Mouse (Mus musculus): ENCODE data around the gene Mecp2. TPM values are rescaled to one million over a fixed set of nuclear protein-coding genes. Genes with fewer than 3 reads are reported as not detected.
"Not testable (repeated sequence)": the region's sequence is repeated elsewhere in the genome, so short reads cannot be mapped to it uniquely, and the experiment has no call there.

Gene Mecp2
- 10 to 100 TPM; 19.9 to 20.2 TPM for polyA plus RNA-seq (2017; shearing (Covaris generic))

DNA sequence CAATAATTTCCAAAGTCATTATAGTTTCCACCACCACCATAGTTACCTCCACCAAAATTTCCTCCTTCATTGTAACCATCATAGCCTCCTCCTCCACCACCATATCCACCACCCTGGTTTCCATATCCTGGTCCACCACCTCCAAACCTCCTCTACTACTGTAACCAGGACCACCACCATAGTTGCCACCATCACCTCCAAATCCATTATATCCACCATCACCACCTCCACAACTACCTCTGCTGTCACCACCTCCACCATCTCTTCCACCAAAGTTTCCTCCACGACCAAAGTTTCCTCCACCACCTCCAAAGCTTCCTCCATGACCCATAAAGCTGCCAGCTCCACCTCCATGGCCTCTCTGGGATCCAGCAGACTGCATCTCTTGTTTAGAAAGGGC is at the start of gene Mecp2:
Mecp2 (minus strand) TSS at position 101 of the 400 bp plus-strand sequence.
- ATAC-seq: not testable (repeated sequence)

- ATAC-seq: no peak
These were observed 41.8 kb upstream of the Mecp2 start, which contains the start of gene Tktl1 for GRCm38 (mm10) chrX:74176959-74177358. Gene Tktl1, plus strand, starts transcription at chrX:74177259.

DNA sequence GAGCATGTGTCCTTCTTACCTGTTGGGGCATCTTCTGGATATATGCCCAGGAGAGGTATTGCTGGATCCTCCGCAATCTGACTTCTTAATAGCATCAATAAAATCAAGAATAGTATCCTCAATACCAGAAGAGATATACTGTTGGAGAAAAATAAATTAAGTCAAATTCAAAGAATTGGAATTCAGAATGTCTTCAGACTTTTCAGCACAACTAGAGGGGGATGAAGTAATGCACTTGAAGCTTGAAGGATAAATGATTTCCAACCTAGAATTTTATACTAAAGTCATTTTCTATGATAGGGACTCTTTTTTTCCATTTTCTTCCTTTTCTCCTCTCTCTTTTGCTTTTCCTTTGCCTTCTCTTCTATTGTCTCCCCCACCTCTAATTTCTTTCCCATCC is 32.6 kb upstream of the Mecp2 start, which contains the start of gene Tex28:
Tex28 (minus strand) TSS at position 101 of the 400 bp plus-strand sequence.
- ATAC-seq: no peak

DNA sequence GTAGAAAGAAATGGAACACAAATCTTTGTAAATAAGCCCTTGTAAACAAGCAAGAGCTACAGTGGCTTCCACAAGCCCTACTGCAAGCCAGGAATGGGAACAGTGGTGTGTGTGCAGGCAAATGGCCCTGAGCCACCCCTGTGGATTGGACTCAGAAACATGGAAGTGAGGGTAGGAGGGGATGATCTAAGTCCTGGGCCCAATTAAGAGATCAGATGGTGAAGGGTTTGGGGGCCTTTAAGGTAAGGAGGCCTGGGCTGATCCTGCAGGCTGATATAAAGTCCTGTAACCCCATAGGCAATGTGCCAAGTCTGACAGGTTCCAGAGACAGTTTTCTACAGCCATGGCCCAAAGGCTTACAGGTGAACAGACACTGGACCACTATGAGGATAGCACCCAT is 8.0 kb downstream of the Mecp2 start, which contains the start of gene Opn1mw:
Opn1mw (plus strand) TSS at position 301 of the 400 bp plus-strand sequence.
- no peak for ATAC-seq

DNA sequence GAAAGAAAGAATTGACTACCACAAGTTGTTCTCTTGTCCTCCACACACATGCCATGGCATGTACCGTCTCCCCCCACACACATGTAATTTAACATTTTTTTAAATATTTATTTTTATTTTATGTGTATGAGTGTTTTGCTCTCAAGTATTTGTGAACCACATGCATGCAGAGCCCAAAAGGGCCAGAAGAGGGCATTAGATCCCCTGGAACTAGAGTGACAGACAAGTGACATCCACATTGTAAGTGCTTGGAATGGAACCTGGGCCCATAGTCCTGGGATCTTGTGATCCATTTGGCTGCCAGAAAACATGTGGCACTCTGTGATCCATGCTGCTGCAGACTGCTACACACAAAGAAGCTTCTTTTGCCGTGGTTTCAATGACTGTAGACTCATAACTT is 10.2 kb downstream of the Mecp2 start:
- ATAC-seq: no peak

DNA sequence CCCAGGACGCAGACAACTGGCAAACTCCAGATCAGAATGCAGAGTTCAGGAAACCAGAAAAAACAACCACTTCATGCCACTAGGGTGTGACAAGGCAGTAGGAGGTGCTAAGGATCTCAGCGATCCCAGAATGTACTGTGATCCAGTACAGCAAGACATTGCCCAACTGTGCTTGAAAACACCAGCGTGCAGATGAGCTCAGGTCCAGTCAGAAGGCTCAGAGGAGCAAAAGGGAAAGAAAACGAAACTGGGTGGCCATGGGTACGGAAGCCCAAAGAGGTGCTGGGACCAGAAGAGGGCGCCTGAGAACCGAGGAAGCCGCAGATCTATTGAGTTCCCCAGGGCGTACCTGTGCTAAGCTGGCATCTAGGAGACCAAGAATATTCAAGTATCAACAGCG is 19.7 kb downstream of the Mecp2 start:
- ATAC-seq: peak; percentile 97

- no peak for ATAC-seq
These were observed 21.1 kb downstream of the Mecp2 start for GRCm38 (mm10) chrX:74114036-74114435.

DNA sequence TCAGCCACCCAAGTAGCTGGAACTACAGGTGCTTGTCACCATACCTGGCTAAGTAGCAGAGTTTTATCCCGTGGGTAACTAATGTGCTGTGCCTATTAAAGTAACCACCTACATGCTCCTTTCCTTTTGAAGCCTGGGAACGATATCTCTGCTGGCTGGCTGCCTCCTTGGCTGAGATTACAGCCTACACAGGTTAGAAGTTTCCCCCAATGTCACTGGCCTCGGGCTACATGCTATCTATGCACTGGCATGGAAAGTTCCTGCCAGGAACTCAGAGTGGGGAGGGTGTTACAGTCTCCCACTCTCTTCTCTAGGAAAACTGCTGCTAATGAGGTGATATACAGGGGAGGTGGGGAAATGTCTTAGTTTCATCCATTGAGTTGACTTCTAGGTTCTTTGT is 26.4 kb downstream of the Mecp2 start:
- no peak for ATAC-seq

GRCm38 (mm10) chrX:74105916-74106315 is 29.2 kb downstream of the Mecp2 start:
- ATAC-seq: no peak

DNA sequence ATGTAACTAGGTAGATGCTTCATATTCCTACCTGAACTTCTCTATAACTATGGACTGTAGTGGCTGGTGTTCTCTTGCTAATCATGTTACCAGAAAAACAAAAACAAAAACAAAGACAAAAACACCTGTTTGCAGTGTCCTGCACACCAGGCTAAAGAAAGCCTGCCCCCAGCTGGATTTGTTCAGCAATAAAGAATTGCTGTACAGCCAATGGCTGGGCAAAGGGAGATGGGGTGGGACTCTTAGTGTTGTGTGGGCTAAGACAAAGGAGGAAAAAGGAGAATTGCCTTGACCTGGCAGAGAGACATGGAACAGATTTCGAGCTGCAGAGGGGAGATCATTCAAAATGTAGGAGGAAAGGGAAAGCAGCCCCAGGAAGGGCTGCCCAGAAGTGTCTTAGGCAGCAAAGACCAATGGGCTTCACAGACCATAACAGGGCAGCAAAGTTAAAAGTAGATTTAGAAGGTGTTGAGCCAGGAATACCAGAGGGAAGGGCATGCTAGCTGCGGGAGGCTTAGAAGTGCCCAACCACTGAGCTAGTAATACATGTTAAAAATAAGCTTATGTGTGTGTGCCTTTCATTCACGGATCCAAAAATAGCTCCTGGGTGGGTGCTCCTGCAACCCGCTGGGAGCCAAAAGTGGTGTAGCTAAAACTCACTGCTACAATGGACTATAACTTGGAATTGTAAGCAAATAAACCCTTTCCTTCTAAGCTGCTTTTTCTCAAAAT is 31.5 kb downstream of the Mecp2 start:
- no peak for ATAC-seq

DNA sequence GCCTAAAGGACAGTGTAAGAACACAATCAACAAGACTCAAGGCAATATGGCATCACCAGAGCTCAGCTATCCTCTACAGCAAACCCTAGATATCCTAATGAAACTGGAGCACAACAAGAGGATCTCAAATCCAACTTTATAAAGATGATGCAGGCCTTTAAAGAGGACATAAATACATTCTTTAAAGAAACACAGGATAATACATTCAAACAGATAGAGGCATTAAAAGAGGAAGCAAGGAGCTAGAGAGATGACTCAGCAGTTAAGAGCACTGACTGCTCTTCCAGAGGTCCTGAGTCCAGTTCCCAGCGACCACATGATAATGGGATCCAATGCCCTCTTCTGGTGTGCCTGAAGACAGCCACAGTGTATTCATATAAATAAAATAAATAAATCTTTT is 40.0 kb downstream of the Mecp2 start:
- ATAC-seq: no peak

GRCm38 (mm10) chrX:74085601-74086038 is 49.5 kb downstream of the Mecp2 start:
- peak; percentile 98 for ATAC-seq

DNA sequence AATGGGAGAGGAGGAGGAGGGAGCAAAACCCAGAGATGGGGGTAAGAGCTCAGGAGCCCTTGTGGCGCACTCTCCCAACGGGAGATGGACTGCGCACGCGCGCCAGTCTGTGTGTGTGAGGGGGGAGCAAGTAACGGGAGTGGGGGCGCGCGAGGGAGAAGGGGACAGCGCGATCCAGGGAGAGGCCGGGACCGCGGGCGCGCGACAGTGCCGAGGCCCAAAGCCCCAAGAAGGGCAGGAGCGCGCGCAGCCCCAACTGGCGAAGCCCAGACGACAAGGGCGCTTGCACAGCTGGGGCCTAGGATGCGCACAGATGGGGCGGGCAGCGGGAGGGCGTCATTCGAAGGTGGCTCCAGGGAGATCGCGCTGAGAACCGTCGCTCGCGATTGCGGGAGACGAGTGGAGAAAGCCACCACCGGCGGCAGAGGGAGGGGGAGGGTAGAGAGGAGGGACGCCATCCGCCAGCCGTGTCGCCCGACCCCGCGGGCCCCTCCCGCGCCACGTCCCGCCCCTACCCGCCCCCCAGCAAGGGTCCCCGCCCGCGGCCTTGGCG is 50.1 kb downstream of the Mecp2 start:
- ATAC-seq: peak; percentile 16

DNA sequence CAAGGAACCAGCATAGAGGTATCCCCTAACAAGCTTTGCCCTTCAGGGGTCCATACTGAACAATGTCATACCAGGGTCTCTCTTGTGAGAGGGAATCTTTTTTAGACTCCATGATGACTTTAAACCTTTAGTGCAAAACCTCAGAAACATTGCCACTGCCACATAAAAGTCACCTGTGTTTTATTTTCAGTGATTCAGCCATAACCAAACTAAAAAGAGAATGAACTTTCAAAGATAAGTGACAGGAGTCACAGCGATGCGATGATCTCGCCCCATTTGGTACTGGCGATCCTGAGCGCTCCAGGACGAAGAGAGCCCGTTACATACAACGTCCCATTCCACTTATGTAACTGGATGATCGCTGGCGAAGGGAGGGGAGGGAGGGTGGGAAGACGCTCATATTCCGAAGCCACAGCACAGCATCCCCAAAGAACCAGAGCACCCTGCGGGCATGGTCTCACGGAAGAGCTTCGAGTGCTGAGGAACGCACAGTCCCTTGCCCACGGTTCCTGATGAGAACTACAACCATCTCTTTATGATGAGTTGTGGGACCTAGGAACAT is 50.8 kb downstream of the Mecp2 start:
- ATAC-seq: no peak

GRCm38 (mm10) chrX:74070794-74071193 is 64.4 kb downstream of the Mecp2 start:
- no peak for ATAC-seq

- ATAC-seq: no peak
These were observed 67.3 kb downstream of the Mecp2 start for GRCm38 (mm10) chrX:74067891-74068290.

DNA sequence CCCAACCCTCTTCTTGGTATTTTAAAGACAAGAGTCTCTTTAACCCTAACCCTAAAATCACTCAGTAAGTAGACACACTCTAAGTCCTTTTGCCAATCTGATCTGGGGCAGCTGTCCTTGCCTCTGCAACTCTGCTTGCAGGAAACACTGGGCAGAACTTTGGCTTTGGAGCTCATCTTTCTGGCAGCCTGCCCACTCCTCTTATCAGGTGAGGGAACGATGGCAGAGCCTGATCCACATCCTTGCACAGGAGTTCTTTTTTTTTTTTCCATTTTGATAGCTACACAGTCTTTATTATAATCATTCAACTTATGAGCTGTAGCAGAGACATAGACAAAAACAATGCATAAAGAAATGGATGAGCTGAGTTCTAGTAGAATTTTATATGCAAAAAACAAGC is 90.1 kb downstream of the Mecp2 start:
- ATAC-seq: no peak

DNA sequence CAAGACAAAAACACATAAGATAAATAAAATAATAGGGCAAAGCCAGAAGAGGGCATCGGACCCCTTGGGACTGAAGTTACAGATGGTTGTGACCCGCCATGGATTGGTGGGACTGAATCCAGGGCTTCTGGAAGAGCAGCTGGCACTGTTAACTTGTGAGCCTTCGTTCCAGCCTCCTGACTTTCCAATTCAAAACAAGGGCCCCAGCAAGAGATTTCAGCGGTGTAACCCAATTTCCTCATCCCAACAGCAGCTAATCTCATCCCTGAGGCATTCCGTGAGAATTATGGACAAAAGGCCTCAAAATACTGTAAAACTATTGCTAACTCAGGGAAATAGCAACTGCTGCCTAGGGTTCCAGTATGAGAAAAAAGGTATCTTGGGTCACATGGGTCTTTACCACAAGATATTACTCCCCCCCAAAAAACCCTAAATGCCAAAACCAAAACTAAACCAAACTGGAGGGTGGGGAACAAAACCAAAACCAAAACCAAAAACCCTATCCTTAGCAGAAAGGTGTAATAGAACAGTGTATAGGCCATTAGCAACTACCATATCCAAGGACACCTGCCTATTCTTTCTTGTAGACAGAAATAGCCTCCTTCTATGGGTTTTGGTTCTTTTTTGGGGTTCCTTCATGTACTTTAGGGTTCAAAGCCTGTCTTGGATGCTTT is 97.3 kb downstream of the Mecp2 start:
- ATAC-seq: peak; percentile 51

GRCm38 (mm10) chrX:74030000-74030399 is 105.2 kb downstream of the Mecp2 start:
- no peak for ATAC-seq

GRCm38 (mm10) chrX:74023188-74024049 is 111.7 kb downstream of the Mecp2 start, which contains the start of gene Irak1:
Gene Irak1, minus strand, starts transcription at chrX:74023918.
- peak; percentile 87 for ATAC-seq

DNA sequence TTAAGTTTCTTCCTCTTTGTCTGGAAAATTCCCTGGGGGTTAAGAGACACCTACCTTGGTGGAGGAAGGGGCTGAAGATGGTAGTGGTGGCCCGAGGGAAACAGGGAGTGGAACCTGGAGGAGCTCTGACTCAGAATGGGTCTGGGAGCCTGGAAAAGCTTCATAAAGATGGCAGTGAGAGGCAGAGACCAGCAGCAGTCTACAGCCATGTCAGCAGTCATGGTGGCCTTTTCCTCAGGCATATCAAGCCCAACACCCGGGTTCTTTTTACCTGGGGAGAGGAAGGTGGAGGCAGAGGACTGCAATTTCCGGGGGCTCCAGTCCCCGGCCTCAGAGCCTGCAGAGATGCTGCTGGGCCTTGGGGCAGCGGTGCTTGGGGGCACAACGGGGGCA is 112.4 kb downstream of the Mecp2 start:
- ATAC-seq: no peak

DNA sequence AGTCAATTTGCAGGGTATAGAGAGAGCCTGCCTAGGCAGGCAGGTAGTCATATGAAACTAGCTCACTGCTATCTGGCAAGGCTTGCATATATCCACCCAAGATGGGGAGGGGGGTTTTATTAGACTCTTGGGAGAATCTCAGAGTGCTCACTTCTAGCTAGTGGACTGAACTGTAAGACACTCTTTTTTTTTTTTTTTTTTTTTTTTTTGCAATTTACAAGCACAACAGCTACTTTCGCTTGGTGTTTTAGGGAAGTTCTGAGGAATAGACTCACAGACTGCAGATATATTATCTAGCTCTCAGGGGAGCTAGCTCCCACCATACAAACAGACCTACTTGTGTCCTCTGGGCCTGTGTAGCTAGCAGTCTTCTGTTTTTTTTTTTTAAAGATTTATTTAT is 120.6 kb downstream of the Mecp2 start:
- ATAC-seq: no peak
